Mouse (Mus musculus): ENCODE measurements at regions not wholly inside any gene's neighbourhood (a gene's known extent, or its start where the extent isn't known, plus 50 kb on each side); places are given as distances from the start of the nearest gene placed in this dataset.

DNA sequence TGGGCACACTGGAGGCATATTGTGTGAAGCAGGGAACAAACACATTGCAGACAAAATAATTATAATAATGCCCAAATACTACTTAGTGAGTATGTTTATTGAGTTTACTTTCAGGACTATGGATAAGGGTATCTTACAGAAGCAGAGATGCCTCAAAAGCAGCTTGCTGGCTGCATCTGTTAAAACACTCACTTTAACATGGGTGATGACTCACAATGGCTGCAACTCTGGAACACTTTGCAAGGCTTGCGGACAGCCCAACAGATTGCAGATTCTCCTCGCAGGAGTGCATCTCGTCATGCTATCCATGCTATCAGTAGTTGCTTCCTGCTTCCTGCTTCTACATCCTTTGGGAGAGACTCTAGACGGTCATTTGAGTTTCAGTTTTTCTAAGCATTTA is 373.2 kb upstream of the Arpp21 start:
- DNase-seq, result no peak
- intact Hi-C loops (cut with DNase I), result no loop called here

DNA sequence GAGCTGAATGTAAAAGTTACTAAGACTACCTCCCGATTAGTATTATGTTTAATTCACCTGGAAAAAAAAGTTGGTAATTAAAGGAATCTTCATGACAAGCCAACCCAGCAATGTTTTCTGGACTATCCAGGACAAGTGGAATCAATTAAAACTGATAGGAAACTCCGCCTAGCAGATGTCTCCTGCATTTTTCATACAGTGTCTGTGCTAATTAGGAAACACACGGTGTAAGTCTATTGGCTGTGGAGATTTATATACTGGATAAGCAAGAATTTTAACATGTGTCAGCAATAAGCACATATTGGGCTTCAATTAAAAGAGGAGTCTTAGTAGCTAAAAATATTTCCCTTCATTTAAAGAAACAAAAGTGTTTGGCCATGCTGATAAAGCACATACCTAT is 371.5 kb upstream of the Arpp21 start:
- DNase-seq, result no peak
- intact Hi-C loops (cut with DNase I), result no loop called here

DNA sequence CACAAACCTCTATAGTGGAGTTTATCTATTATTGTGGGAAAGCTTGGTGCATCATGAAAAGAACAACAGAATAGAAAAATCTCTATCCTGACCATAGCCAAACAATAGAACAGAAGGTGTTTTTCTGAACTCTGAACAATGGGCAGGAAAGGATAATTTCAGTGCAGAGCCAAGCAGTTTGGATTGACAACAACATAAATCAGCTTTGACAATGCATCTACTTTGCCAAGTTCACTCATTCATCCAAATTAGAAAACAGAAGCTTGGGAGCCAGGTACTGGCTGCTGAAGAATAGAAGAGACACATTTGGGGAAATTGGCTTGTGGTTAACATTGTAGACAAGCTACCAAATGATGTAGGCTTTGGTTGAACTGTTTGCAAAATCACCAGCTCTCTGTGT is 360.0 kb upstream of the Arpp21 start:
- intact Hi-C loops (cut with DNase I), result no loop called here
- DNase-seq, result no peak

DNA sequence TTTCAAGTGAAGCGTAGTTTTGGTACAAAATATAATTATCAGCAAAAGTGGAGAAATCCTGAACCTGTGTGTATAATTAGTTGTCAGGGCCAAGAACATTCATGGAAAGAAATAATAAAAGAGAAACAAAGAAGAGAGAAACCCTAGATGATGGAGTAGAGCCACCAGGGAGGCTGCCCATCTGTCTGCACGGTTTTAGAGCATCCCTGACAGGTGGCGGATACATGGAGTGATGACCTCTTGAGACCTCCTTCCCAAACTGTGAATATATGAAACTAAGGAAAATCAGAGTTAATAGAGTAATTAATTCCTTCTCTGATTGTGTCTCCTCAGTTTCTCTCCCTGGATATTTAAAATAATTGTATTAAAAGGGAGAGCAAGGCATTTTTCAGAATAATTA is 354.5 kb upstream of the Arpp21 start:
- no peak for DNase-seq
- intact Hi-C loops (cut with DNase I), result no loop called here

DNA sequence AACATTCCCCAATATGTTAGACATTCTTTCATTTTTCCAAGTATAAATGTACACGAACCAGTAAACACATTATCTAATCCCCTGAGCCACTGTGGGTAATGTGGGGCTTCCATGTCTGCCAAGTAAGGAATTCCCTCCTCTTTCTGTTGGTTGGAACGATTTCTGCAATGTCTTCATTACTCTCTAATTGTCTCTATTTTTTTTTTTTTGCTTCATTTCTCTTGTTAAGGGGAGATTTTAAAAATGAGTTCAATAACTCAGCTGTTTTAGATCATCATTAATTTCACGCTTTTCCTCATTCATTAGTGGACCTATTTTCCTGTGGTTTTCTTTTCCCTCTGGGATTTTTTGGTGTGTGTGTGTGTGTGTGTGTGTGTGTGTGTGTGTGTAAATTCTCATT is 337.6 kb upstream of the Arpp21 start:
- DNase-seq, result no peak
- intact Hi-C loops (cut with DNase I), result no loop called here

DNA sequence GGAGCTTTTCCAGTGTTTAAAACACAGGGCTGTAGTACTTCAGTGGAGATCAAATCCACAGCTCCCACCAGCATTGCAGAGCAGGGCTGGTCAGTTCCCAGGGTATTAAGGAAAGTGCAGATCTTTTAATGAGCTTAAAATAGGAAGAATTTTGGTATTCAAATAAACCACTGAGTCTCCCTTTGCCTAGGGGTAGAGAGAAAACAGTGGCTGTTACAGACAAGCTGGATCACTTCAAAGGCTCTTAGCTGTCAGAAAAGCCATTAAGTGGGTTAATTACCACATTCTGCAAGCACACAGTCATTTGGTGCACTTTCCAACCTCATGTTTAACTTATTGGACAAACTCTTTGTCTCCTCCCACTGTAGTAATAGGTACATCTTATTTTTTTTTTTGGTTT is 325.6 kb upstream of the Arpp21 start:
- no peak for DNase-seq
- intact Hi-C loops (cut with DNase I), result no loop called here

DNA sequence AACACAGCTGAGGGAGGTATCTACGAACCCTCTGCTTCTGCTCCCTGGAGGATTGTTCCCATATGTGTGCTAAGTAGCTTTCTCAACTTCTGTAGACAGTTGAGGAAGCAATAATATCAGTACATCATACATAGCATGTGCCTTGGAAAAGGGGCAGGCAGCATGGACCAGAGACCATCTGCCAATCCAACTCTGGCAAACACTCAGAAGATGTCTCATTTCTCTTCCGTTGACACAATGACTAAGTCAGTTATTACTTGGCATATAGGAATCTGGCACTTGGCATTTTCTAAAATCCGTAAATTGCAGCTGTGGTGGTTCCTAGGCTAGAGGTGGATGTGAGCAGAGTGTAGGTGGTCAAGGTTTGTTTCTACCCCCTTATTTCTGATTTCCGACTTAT is 324.5 kb upstream of the Arpp21 start:
- no peak for DNase-seq
- intact Hi-C loops (cut with DNase I), result no loop called here

DNA sequence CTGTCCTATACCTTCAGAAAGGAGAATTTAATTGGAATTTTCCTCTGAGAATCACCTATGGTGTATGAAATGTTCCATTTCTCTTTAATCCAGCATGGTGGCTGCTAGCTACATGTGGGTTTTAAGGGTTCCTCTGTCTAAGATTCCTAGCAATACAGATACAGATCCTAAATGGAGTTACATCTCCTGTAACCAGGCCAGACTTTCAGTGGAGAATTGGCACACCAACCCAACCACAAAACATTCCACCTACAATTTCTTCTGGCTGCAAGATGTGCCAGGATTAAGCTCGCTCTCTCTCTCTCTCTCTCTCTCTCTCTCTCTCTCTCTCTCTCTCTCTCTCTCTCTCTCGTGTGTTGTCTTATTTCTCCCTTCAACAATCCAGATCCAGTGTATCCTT is 302.2 kb upstream of the Arpp21 start:
- intact Hi-C loops (cut with DNase I), result no loop called here
- no peak for DNase-seq

DNA sequence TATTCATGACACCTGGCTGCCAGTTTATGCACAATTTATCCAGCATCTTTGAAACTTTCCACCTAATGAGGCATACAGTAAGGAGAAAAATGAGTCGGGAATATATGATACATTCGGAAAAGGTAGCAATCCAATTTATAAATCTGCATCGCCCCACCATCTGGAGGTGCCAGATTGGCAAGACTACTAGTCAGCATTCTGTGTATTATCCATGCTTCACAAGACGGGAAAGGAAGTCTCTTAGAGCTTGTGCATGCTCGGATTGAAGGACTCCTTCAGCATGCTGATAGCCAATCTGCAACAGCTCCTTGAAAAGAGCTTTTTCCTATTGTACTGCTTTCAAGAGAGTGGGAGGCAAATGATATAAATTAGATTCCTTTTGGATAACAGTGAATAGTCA is 289.6 kb upstream of the Arpp21 start:
- no peak for DNase-seq
- intact Hi-C loops (cut with DNase I), result no loop called here

DNA sequence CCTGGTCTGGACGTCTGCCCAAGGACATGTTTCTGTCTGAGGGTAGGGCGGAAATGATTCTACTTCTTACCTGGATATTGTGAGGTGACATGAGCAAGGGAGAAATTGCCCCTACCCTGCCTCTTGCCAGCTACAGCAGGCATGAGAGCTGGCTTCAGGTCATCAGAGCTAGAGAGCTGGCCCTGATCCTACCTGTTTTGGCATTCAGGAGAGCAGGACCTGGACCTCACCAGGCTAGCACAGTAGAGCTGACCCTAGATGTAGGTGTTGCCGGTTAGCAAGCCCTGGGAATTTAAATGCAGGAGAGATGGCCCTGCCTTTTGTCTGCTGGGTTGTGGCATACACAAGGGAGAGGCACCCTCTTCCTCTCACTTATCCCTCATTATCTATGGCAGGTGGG is 287.5 kb upstream of the Arpp21 start:
- intact Hi-C loops (cut with DNase I), result no loop called here
- no peak for DNase-seq

DNA sequence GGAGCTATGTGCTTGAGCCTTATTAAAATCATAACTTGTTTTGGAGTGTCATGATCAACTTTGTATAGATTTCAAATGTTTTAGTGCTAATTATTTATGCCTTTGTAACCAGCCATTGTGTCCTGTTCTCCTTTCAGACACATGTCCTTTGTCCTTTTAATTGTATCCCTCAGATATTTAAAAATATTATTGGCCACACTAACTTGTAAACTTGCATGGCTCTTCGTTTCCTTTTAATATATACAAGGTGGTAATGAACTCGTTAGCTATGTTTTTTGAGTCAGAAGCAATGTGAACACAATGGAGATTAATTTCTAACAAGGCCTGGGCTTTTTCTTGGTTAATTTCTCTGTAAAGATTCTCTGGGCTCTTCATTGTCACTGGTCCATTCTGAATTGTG is 275.0 kb upstream of the Arpp21 start:
- no peak for DNase-seq
- intact Hi-C loops (cut with DNase I), result no loop called here

DNA sequence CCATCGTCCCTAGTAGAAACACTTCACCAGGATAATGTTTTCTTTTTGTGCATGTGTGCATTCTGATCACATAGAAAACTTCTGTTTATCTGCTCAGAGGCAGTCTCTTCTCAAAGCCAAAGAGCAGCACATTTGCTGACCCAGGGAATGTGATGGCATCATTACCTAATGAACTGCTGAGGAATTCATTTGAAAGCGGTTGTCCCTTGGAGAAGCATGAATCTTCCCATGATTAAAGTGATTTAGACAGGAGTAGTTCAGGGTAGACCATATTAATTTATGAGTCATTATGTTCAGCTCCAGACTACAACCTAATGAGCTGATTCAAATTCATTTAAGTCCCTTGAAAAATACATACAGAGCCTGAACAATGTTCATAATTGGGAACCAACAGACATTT is 271.1 kb upstream of the Arpp21 start:
- DNase-seq, result no peak
- intact Hi-C loops (cut with DNase I), result no loop called here

DNA sequence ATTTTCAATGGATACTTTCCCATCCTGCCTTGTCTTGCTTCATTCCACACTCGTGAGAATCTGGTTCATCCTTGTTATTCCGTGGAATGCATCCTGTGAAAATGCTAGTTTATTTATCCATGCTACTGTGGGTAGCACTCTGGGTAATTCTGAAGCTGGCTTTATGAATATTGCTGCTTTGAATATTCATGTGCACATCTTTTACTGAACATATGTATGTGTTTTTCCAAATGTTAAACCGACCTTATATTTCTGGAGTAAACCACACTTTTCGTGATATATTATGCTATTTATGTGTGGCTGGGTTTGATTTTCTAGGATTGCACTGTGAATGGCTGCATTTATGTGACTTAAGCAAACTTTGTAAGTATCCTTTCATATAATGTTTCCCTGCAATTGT is 262.9 kb upstream of the Arpp21 start:
- intact Hi-C loops (cut with DNase I), result no loop called here
- no peak for DNase-seq

DNA sequence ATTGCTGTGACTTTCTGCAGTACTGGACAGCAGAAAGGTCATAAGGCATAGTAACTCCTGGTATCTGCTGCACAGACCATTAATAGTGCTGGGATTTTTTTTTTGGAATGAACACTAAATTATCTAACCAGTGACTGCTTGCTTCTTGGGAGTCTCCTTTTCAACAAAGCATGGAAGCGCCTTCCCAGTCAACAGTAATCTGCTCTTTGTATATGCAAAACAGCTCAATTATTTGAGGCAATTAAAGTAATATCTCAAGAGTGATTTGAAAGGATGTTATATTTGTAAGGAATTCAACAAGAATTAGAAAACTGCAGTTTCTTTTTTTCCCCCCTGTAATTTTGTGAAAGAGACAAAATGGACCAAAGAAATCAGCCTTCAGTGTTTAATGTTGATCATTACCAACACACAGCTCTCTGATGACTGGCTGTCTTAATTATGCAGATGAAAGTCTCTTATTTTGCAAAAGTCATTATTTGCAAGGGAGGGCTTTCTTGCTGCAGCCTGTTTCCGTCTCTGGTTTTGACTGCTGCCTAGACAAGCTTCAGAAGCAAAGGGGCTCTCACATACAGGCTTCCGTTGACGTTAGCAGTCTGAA is 260.3 kb upstream of the Arpp21 start:
- no peak for DNase-seq
- intact Hi-C loops (cut with DNase I), result no loop called here

DNA sequence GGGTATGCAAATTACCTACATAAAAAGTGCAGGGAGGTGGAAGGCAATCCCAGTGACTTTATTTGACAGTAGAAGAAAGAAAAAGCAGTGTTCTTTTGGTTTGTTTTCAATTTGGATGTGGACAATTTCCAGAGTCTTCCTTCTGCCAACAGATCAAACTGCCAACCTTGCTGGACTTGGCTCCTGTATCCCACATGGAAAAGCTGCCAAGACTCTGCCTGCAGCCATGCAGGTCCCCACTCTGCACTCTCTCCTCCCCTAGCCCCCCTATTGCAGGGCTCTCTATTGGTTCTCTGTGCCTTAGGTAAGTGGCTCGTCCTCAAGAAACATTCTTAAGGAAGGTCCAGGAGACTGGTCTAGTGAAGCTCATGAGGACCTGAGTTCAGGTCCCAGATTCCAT is 255.2 kb upstream of the Arpp21 start:
- peak in 1 of 2 experiments; percentile 17 for DNase-seq
- intact Hi-C loops (cut with DNase I), result no loop called here

DNA sequence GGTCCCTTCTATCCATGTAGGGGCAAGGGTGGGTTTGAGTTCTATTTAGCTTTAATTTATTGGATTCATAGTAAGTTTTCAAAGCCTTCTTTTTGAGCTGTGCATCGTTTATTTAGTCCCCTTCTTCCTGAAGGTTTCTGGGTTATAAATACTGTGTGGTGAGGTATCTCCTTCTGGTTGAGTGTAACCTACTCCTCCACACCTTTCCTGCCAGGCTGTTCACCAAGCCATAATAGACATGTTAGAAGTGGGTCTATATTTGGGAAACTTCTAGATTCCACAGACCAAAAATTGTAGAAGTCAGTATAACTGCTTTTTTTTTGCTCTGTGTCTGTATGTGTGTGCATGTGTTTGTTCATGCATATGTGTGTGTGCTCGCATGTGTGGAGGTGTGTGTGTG is 240.9 kb upstream of the Arpp21 start:
- no peak for DNase-seq
- intact Hi-C loops (cut with DNase I), result no loop called here

DNA sequence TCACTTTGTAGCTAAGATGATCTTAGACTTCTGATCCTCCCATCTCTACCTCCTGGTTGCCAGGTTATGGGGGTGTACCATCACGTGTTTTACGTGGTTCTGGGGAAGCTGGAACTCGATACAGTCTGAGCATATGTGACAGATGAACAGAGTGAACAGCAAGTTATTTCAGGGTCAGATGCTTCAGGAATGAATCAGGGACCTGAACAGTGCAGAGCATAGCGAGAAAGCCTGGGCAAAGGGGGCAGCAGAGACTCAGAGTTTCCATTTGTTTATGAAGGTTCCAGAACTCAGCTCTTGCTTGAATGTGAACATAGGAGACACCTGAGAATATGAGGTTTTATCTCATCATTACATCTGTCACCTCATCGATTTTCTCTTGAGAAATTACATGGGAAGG is 221.9 kb upstream of the Arpp21 start:
- intact Hi-C loops (cut with DNase I), result no loop called here

DNA sequence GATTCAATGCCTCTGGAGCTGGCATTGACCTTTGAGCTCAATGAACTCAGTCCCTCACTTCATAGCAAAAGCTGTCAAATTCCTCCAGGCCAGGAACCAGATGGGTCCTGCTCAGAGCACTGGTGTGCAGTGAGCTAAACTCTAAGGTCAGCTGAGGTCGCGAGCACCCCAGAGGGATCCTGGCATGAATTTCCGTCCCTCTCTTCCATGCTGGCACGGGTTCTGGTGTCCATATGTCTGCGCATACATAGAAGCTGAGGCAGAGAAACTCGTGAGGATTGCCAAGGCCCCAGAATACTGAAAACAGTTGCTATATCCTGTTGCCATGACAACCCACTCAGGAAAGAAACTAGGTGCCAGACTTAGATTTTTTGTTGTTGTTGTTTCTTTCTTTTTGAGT is 219.0 kb upstream of the Arpp21 start:
- DNase-seq, result no peak
- intact Hi-C loops (cut with DNase I), result no loop called here

More for the DNA sequence above, 221.9 kb upstream of the Arpp21 start:
- no peak for DNase-seq

DNA sequence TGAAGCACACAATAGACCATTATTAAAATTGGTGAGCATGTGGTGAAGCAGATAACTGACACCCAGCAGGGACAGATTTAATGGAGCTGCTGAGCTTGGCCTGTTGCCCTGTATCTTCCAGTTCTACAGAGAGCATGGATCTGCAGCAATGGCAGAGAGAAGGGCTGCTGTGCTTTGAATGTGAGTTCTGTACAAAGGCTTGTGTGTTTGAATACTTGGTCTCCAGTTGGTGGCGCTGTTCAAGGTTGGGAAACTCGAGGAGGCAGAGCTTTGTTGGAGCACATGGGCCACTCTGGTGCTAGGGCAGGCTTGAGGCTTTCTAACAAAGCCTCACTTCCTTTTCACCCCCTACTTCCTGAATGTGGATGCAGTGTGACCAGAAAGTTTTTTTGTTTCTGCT is 211.8 kb upstream of the Arpp21 start:
- DNase-seq, result no peak
- intact Hi-C loops (cut with DNase I), result no loop called here

DNA sequence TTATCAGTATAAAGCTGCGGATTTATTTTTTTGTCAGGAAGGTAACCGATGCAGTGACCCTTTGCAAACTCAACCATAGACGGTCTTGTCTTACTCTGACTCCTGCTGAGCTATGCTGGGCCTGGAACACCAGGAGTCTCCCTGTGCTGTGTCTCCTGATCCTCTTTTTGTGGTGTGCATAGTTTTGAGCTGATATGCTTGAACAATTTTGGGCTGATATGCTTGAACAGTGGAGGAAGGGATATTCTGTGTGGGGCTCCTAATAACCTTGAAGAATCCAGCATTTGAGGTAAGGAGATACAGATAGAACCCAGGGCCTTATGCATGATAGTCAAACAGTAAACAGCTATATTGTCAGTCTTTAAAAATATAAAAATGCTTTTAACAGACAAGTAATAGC is 211.2 kb upstream of the Arpp21 start:
- intact Hi-C loops (cut with DNase I), result no loop called here
- no peak for DNase-seq

DNA sequence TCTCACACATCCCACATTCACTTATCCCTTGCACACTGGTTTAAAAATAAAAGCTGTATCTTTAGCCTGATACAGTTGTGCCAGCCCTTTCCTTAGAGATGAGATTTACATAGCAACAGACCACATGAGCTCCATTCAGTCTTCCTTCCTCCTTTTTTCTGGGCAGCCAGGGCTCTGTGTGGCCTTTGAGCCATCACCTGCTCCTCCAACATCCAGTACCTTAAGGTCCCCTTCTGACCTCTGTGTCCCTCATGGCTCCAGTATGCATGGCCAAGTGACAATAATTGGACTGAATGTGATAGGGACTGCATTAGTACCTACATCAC is 210.3 kb upstream of the Arpp21 start:
- no peak for DNase-seq
- intact Hi-C loops (cut with DNase I), result no loop called here

DNA sequence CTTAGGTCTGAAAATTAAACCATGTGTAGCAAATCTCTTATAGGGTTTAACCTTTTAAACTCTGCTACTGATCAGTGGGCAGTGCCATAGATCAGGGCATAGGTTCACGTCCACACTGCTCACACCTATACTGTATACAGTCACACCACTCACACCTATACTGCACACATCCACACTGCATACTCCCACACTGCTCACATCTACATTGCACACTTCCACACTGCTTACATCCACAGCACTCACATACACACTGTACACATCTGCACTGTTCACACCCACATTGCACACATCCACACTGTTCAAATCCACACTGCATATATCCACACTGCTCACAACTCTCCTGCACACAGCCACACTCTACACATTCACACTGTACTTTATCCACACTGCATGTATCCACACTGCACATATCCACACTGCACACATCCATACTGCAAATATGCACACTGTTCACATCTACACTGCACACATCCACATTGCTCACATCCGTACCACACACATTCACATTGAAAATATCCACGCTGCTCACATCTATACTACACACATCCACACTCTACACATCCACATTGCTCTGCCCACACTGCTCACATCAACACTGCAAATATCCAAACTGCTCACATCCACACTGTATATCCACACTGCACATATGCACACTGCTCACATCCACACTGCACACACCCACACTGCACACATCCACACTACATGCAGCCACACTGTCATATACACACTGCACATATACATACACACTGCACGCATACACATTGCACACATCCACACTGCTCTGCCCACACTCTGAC is 209.7 kb upstream of the Arpp21 start:
- DNase-seq, result no peak
- intact Hi-C loops (cut with DNase I), result no loop called here

DNA sequence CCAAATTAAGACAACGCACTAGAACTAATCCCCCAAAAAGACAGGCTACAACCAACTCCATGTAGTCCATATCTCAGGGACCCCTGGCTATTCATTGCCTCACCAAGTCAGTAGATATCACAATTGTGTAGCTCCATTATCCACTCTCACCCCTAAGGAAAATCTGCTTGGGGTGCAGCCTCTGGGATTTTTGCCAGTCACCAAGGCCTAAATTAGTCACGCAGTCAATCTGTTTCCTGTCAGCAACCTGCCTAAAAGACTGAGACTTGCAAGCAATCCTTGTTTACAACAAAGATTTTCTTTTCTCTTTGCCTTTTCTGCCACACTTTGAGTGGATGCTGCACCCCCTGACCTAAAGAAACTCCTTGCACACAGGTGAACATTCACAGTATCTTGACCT is 208.5 kb upstream of the Arpp21 start:
- DNase-seq, result no peak
- intact Hi-C loops (cut with DNase I), result no loop called here
